Mouse (Mus musculus) gastrocnemius, postnatal 10 days (tissue): ENCODE data around the gene Lcn8. TPM values are rescaled to one million over a fixed set of nuclear protein-coding genes. Genes with fewer than 3 reads are reported as not detected.
A peak's percentile ranks its signal among the peaks of the same experiment; 100 is the strongest.
"Not testable (repeated sequence)": the region's sequence is repeated elsewhere in the genome, so short reads cannot be mapped to it uniquely, and the experiment has no call there.

ENCODE experiments used
- DNase-seq: peaks from one replicate; pipeline ENCODE4 v3.0.0; 2021; ENCODE audit warnings: mixed read lengths
- total RNA-seq, 2 experiments: library from RNA; stranded (reverse); gene quantifications; 2 replicates each; pipeline ENCODE4 v1.2.3; 2021

The Lcn8 gene
- total RNA-seq, 2 experiments from 2014 or later: 27.7 to 36.4 TPM

DNA sequence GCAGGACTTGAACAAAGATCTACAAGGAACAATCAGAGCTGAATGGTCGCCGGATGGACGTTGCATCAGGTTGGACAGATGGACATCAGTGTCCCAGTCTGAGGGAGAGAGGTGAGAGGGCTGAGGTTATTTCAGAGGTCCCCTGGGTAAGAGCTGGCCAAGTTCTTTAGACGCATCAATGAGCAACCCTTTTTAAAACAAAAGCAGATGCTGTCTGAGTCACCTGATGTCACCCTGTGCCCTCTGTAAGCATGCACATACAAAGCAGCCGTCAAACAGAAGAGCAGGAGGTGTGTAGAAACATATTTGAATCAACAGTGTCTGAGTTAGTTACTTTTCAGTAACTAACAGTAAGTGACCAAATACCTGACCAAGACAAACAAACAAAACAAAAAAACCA is 11.2 kb downstream of the Lcn8 start:
- DNase-seq: no peak

DNA sequence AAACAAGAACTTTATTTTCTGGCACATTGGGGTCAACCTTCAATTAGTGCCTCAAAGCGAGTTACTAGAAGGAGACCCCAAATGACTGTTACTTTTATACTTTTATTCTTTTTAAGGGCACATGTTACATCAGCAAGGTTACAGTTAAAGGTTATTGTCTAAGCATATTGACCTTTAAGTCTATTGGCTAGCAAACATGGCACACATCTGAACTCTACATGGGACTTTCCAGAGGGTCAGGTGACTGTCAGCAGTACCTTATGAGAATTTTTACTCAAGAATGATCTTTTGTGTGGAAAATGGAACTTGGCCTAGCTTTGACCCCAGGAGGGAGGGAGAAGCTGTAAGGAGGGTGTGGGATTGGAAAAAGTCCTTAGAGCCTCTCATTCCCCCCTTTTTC is 13.6 kb downstream of the Lcn8 start:
- no peak for DNase-seq

GRCm38 (mm10) chr2:25676486-25676885 is 23.6 kb downstream of the Lcn8 start, which contains the start of gene Lcn6:
TSS of gene Lcn6 (plus strand) at chr2:25676786.
- no peak for DNase-seq

GRCm38 (mm10) chr2:25679559-25679958 is 26.6 kb downstream of the Lcn8 start:
- no peak for DNase-seq

GRCm38 (mm10) chr2:25682426-25682825 is 29.5 kb downstream of the Lcn8 start, which contains the start of gene Lcn10:
TSS of gene Lcn10 (plus strand) at chr2:25682726.
- DNase-seq: no peak

DNA sequence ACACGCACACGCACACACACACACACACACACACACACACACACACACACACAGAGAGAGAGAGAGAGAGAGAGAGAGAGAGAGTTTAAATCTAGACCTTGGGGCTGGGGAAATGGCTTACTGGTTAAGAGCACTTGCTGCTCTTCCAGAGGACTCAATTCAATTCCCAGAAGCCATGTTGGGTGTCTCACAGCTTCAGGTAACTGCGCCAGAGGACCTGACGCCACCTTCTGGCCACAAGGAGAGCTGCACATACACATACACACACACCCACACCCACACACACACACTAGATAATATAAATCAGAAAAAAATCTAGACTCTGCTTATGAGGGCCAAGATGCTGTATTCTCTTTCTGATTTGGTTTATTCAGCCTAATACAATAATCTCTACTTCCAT is 34.0 kb downstream of the Lcn8 start:
- no peak for DNase-seq

GRCm38 (mm10) chr2:25694605-25695004 is 41.7 kb downstream of the Lcn8 start:
- peak; percentile 80 for DNase-seq

GRCm38 (mm10) chr2:25696951-25697350 is 44.0 kb downstream of the Lcn8 start:
- no peak for DNase-seq

DNA sequence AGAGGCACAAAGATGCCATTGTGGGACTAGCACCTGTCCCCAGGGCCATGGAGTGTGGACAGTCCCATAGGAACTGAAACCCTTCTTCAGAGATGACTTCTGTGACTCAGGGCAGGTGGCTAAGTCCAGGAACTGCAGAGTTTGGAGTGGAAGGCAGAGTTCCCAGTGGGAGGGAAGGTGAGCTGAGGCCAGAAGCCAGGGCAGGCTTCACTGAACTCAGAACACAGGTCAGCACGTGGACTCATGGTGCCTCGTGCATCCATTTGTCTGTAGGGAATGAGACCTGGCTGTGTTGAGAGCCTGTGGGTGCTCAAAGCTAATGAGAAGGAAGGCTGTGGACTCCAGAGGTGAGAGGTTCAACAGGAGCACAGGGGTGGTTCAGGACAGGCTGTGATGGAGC is 45.8 kb downstream of the Lcn8 start:
- DNase-seq: no peak

DNA sequence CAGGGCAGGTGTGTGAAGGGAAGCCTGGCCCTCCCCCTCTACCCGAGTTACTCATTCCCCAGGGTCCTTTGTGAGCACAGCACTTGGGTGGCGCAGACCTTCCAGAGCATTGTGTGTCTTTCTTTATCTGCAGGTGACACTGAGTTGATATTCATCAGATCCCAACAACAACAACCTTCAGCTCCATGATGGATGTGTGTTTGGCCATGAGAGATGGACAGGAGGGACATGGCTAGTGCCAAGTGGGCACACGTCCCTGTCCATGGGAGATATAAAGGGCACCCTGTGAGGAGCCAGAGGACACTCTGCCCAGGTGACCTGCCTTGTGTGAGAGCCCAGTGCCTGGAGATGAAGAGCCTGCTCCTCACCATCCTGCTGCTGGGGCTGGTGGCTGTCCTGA is 46.8 kb downstream of the Lcn8 start, which contains the start of gene Obp2a:
Gene Obp2a (plus strand): TSS at position 301 of the 400 bp plus-strand sequence.
- DNase-seq: not testable (repeated sequence)

GRCm38 (mm10) chr2:25701001-25701400 is 48.1 kb downstream of the Lcn8 start:
- DNase-seq: no peak

DNA sequence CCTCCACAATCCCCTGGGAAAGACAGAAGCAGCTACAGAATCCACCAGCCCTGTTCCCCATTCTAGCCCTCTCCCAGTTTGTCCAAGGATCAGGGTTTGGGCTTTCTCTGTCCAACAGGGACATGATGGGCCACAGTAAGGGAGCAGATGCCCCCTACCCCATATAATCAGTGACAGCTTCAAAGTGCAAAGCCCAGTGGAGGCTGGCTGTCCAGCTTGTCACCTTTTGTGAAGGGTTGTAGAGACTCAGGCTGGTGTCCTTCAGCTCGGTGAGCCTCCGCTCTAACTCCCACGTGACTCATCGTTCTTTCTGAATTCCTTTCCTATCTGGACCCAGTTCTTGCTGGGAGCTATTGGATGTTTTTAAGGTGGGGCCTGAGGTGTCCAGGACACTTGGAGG is 50.8 kb downstream of the Lcn8 start:
- DNase-seq: no peak

Other genes starting within 250 kb of the Lcn8 start
- gene Fut7, start 229.9 kb upstream of the Lcn8 start, total RNA-seq: not detected
- gene Abca2, start 224.4 kb upstream of the Lcn8 start, total RNA-seq: 10 to 100 TPM; 10.4 to 14.1 TPM
- gene Clic3, start 196.3 kb upstream of the Lcn8 start, total RNA-seq: under 1 TPM in 1 of 2 experiments, not detected in 1; 0.52 TPM
- 10 to 100 TPM; 23.5 to 25.2 TPM for gene Paxx, start 192.0 kb upstream of the Lcn8 start, total RNA-seq
- gene Ptgds, start 183.1 kb upstream of the Lcn8 start, total RNA-seq: 1 to 10 TPM; 1.7 to 9.6 TPM
- gene Lcn12, start 159.2 kb upstream of the Lcn8 start, total RNA-seq: not detected
- 10 to 100 TPM; 65.5 to 66.7 TPM for gene Fbxw5, start 152.4 kb upstream of the Lcn8 start, total RNA-seq
- 1 to 10 TPM; 1.4 to 2.0 TPM for gene C8g, start 151.4 kb upstream of the Lcn8 start, total RNA-seq
- gene Traf2, start 106.2 kb upstream of the Lcn8 start, total RNA-seq: 10 to 100 TPM; 13.3 to 16.4 TPM
- gene Edf1, start 95.3 kb upstream of the Lcn8 start, total RNA-seq: 100 to 1,000 TPM; 177 to 185 TPM
- gene Mamdc4, start 78.3 kb upstream of the Lcn8 start, total RNA-seq: 1 to 10 TPM; 2.7 to 4.1 TPM
- gene Phpt1, start 77.9 kb upstream of the Lcn8 start, total RNA-seq: 10 to 100 TPM; 45.8 to 49.0 TPM
- under 1 TPM; 0.14 to 0.38 TPM for gene Ajm1, start 71.4 kb upstream of the Lcn8 start, total RNA-seq
- 10 to 100 TPM; 49.6 to 58.7 TPM for gene Rabl6, start 44.6 kb upstream of the Lcn8 start, total RNA-seq
- gene Ccdc183, start 35.4 kb upstream of the Lcn8 start, total RNA-seq: not detected
- gene Tmem141, start 31.1 kb upstream of the Lcn8 start, total RNA-seq: 10 to 100 TPM; 12.2 to 13.9 TPM
- 1 to 10 TPM; 5.6 to 6.5 TPM for gene Fcna, start 25.1 kb upstream of the Lcn8 start, total RNA-seq
- not detected for gene Lcn5, start 4.8 kb downstream of the Lcn8 start, total RNA-seq
- not detected for gene Lcn6, start 23.7 kb downstream of the Lcn8 start, total RNA-seq
- not detected for gene Lcn10, start 29.6 kb downstream of the Lcn8 start, total RNA-seq
- not detected for gene Obp2a, start 46.9 kb downstream of the Lcn8 start, total RNA-seq
- gene Bmyc, start 53.6 kb downstream of the Lcn8 start, total RNA-seq: 10 to 100 TPM; 18.3 to 20.4 TPM
- gene Obp2b, start 83.9 kb downstream of the Lcn8 start, total RNA-seq: not detected
- gene Lcn3, start 112.4 kb downstream of the Lcn8 start, total RNA-seq: not detected
- not detected for gene Lcn11, start 123.9 kb downstream of the Lcn8 start, total RNA-seq
- gene Gm13539, start 129.1 kb downstream of the Lcn8 start, total RNA-seq: not detected
- gene Glt6d1, start 162.7 kb downstream of the Lcn8 start, total RNA-seq: not detected
- gene Lcn9, start 170.0 kb downstream of the Lcn8 start, total RNA-seq: not detected
- not detected for gene Sohlh1, start 194.1 kb downstream of the Lcn8 start, total RNA-seq
- gene Kcnt1, start 210.6 kb downstream of the Lcn8 start, total RNA-seq: under 1 TPM; 0.12 to 0.34 TPM